Mouse (Mus musculus) G1E (cell line): ENCODE data around the gene Tmem156. TPM values are rescaled to one million over a fixed set of nuclear protein-coding genes. Genes with fewer than 3 reads are reported as not detected.

Source experiments
- ATAC-seq: 2 replicates; pipeline ENCODE4 v1.8.0; 2016; ENCODE audit warnings: mild to moderate bottlenecking; ENCODE audit not compliant: insufficient number of reproducible peaks, poor library complexity, low FRiP score, severe bottlenecking; ENCODE audit errors: extremely low read depth
- DNase-seq: peaks from one replicate; pipeline ENCODE4 v3.0.0; 2012; ENCODE audit warnings: low spot score
- H3K27me3 ChIP-seq: 2 replicates; pipeline ENCODE4 v1.6.1; 2012; ENCODE audit warnings: mild to moderate bottlenecking, low read length, inconsistent platforms; ENCODE audit not compliant: insufficient read depth
- H3K36me3 ChIP-seq: replicated peaks from 2 replicates; pipeline ENCODE3; 2012; ENCODE audit warnings: mild to moderate bottlenecking, inconsistent platforms
- H3K4me1 ChIP-seq: 2 replicates; pipeline ENCODE4 v1.6.1; 2012; ENCODE audit warnings: low read depth, low read length, inconsistent platforms, mixed read lengths; ENCODE audit not compliant: insufficient read depth
- H3K4me3 ChIP-seq: 2 replicates; pipeline ENCODE4 v1.5.1; 2012; ENCODE audit warnings: low read depth, mild to moderate bottlenecking, inconsistent platforms, low read length, moderate library complexity, mixed read lengths
- H3K9me3 ChIP-seq: replicated peaks from 2 replicates; pipeline ENCODE4 v1.6.1; 2012; ENCODE audit warnings: inconsistent platforms
- CTCF ChIP-seq: IDR thresholded peaks from 2 replicates; pipeline ENCODE4 v1.5.1; 2012; ENCODE audit warnings: low read depth, low read length, inconsistent platforms, mixed read lengths
- GATA1 ChIP-seq: IDR thresholded peaks from 2 replicates; pipeline ENCODE4 v1.6.1; 2012; ENCODE audit warnings: borderline replicate concordance, low read length, inconsistent platforms, mixed read lengths
- GATA2 ChIP-seq: IDR thresholded peaks from 2 replicates; pipeline ENCODE4 v1.6.1; 2012; ENCODE audit warnings: low read depth, low read length, inconsistent platforms, borderline replicate concordance
- POLR2AphosphoS5 ChIP-seq: IDR thresholded peaks from 2 replicates; pipeline ENCODE4 v1.6.1; 2012; ENCODE audit warnings: low read depth, low read length, inconsistent platforms; ENCODE audit not compliant: insufficient replicate concordance
- TAL1 ChIP-seq: conservative IDR thresholded peaks from 2 replicates; pipeline ENCODE4 v1.6.1; 2012; ENCODE audit warnings: low read depth, low read length, inconsistent platforms, mixed read lengths
- polyA plus RNA-seq: library from polyadenylated mRNA; stranded (reverse); fragments of >175 nt; gene quantifications from 2 replicates; pipeline ENCODE4 v1.2.3, GENCODE M21; 2012
- total RNA-seq, 2 experiments: library from RNA; stranded (forward) in 1 of 2; stranded (reverse) in 1 of 2; fragments of 200-1000 nt in 1 of 2; fragments of >200 nt in 1 of 2; fragmentation: Nextera tagmentation in 1 of 2; gene quantifications; 2 replicates each; pipeline ENCODE4 v1.2.3; 2014 to 2017

Tmem156 gene
- total and polyA plus RNA-seq, 3 experiments, result 2.7 TPM; not detected in 2

- TF ChIP-seq GATA2 (no peak), TAL1 (no peak), CTCF (no peak), POLR2AphosphoS5 (no peak), GATA1 (no peak)
- no peaks in the 10 kb centered on the region for H3K36me3 ChIP-seq
- ATAC-seq (no peak), DNase-seq (no peak)
- no peaks in the 10 kb centered on the region for H3K9me3 ChIP-seq
- no peak overlapping the region for H3K4me3 ChIP-seq
- H3K4me1 ChIP-seq, result no peaks in the 10 kb centered on the region
- H3K27me3 ChIP-seq, result peaks cover 3% of the 10 kb centered on the region; the same call in 1 of the 2 replicates
These were observed 65.2 kb downstream of the Tmem156 start for GRCm38 (mm10) chr5:65026776-65027175.

DNA sequence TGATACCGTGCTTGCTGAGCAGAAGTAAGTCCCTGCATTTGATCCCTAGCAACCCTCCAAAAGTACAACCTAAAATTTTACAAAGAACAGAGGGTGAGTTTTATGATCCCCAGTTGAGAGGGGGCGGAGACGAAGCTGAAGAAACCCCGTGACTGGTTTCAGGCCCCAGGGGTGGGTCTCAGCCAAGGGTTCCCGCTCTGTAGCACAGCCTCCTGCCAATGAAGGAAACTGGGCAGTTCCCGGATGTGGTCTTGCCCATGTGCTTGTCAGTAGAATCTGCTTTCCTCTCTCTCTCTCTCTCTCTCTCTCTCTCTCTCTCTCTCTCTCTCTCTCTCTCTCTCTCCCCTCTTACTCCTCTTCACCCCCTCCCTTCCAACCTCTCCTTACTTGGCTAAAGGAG lies 66.0 kb downstream of the Tmem156 start:
- DNase-seq (no peak), ATAC-seq (no peak)
- H3K4me1 ChIP-seq, result no peaks in the 10 kb centered on the region

DNA sequence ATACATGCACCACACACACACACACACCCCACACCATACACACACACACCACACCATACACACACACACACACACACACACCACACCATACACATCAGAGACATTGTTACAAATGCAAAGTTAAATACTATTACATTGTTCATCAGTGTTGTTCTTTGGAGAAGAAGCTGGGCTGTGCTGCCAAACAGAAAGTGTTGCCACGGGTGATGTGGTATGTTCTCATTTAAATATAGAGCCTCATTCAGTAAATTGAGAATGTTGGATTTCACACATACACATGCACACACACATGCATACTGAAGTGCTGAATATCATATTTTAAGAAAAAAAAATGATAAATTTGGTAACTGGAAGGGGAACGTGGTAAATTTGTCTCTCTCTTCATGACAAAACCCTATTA lies 67.3 kb downstream of the Tmem156 start:
- no peak for DNase-seq
- no peaks in the 10 kb centered on the region for H3K4me1 ChIP-seq
- H3K27me3 ChIP-seq, result peaks cover 3% of the 10 kb centered on the region; the same call in 1 of the 2 replicates
- no peak for ATAC-seq
- H3K9me3 ChIP-seq, result no peaks in the 10 kb centered on the region
- H3K4me3 ChIP-seq, result no peak overlapping the region
- H3K36me3 ChIP-seq, result no peaks in the 10 kb centered on the region
- no peak for TF ChIP-seq TAL1
- no peak for TF ChIP-seq GATA1
- no peak for TF ChIP-seq CTCF
- no peak for TF ChIP-seq GATA2
- TF ChIP-seq POLR2AphosphoS5, result no peak

More for the DNA sequence above, 66.0 kb downstream of the Tmem156 start:
- no peak for TF ChIP-seq GATA2
- TF ChIP-seq TAL1, result no peak
- TF ChIP-seq GATA1, result no peak
- no peak for TF ChIP-seq POLR2AphosphoS5
- TF ChIP-seq CTCF, result no peak
- Histone ChIP-seq H3K27me3 (peaks cover 3% of the 10 kb centered on the region; the same call in 1 of the 2 replicates), H3K36me3 (no peaks in the 10 kb centered on the region), H3K9me3 (no peaks in the 10 kb centered on the region), H3K4me3 (no peak overlapping the region)

GRCm38 (mm10) chr5:65022006-65022405 lies 69.9 kb downstream of the Tmem156 start:
- Histone ChIP-seq H3K4me1 (no peaks in the 10 kb centered on the region), H3K9me3 (no peaks in the 10 kb centered on the region), H3K4me3 (no peak overlapping the region), H3K27me3 (no peaks in the 10 kb centered on the region), H3K36me3 (no peaks in the 10 kb centered on the region)
- DNase-seq (no peak), ATAC-seq (no peak)
- TF ChIP-seq GATA1, result no peak
- no peak for TF ChIP-seq CTCF
- no peak for TF ChIP-seq GATA2
- TF ChIP-seq TAL1, result no peak
- no peak for TF ChIP-seq POLR2AphosphoS5

- TF ChIP-seq GATA2 (no peak), CTCF (no peak), GATA1 (no peak), TAL1 (no peak), POLR2AphosphoS5 (no peak)
- Histone ChIP-seq H3K36me3 (no peaks in the 10 kb centered on the region), H3K4me3 (no peak overlapping the region), H3K9me3 (no peaks in the 10 kb centered on the region), H3K4me1 (no peaks in the 10 kb centered on the region), H3K27me3 (no peaks in the 10 kb centered on the region)
- no peak for DNase-seq
- ATAC-seq, result no peak
These were observed 72.1 kb downstream of the Tmem156 start for GRCm38 (mm10) chr5:65019823-65020222.

DNA sequence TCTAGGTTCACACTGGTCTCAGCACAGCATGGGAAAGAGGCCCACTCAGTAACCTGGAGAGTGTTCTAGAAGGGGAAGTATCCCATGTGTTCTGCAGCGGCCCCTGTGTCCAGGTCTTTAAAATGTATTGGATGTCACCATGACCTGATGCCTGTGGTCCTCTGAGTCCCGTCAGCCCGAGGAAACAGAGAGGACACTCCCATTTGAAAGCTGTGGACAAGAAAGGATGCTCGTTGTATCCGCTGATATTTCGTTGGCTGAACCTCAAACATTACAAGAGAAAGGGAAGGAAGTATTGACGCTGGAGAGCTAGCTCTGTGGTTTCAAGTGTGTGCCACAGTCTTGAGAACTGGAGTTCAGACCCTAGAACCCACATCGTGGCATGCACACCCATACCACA lies 72.8 kb downstream of the Tmem156 start:
- ATAC-seq (no peak), DNase-seq (no peak)
- no peak overlapping the region for H3K4me3 ChIP-seq
- no peaks in the 10 kb centered on the region for H3K4me1 ChIP-seq
- no peaks in the 10 kb centered on the region for H3K9me3 ChIP-seq
- TF ChIP-seq GATA1 (no peak), POLR2AphosphoS5 (no peak), GATA2 (no peak), TAL1 (no peak), CTCF (no peak)
- no peaks in the 10 kb centered on the region for H3K36me3 ChIP-seq
- H3K27me3 ChIP-seq, result no peaks in the 10 kb centered on the region

GRCm38 (mm10) chr5:65015508-65015907 lies 76.4 kb downstream of the Tmem156 start:
- no peak overlapping the region for H3K4me3 ChIP-seq
- no peaks in the 10 kb centered on the region for H3K4me1 ChIP-seq
- ATAC-seq (no peak), DNase-seq (no peak)
- TF ChIP-seq GATA2 (no peak), TAL1 (no peak), CTCF (no peak), POLR2AphosphoS5 (no peak), GATA1 (no peak)
- no peaks in the 10 kb centered on the region for H3K9me3 ChIP-seq
- H3K36me3 ChIP-seq, result no peaks in the 10 kb centered on the region
- no peaks in the 10 kb centered on the region for H3K27me3 ChIP-seq
